Mouse (Mus musculus) mature B cell (primary cell): ENCODE data around the gene Ccdc92b.

Source experiments
- in situ Hi-C: fragments of 300-500 bp; cut with MboI; formaldehyde crosslinking; loops from 2 replicates; pipeline ENCODE4 v1.14.3; 2019

Gene Ccdc92b

GRCm38 (mm10) chr11:74653385-74653784 lies 34.0 kb downstream of the Ccdc92b start:
- in situ Hi-C loops, result no loop called here

GRCm38 (mm10) chr11:74655941-74656340 lies 36.5 kb downstream of the Ccdc92b start:
- in situ Hi-C loops, result no loop called here

- in situ Hi-C loops, result no loop called here
Measured at GRCm38 (mm10) chr11:74660336-74660735, 40.9 kb downstream of the Ccdc92b start.

- in situ Hi-C loops, result no loop called here
Measured at GRCm38 (mm10) chr11:74661641-74662040, 42.2 kb downstream of the Ccdc92b start.

- in situ Hi-C loops, result no loop called here
Measured at GRCm38 (mm10) chr11:74662221-74662620, 42.8 kb downstream of the Ccdc92b start.

- in situ Hi-C loops, result no loop called here
Measured at GRCm38 (mm10) chr11:74664279-74664678, 44.9 kb downstream of the Ccdc92b start.

GRCm38 (mm10) chr11:74664906-74665305 lies 45.5 kb downstream of the Ccdc92b start:
- in situ Hi-C loops, result no loop called here

- in situ Hi-C loops, result no loop called here
Measured at GRCm38 (mm10) chr11:74665631-74666283, 46.4 kb downstream of the Ccdc92b start.

- in situ Hi-C loops, result no loop called here
Measured at GRCm38 (mm10) chr11:74666284-74666652, 46.9 kb downstream of the Ccdc92b start.

GRCm38 (mm10) chr11:74666776-74667581 lies 47.6 kb downstream of the Ccdc92b start:
- in situ Hi-C loops, result no loop called here

- in situ Hi-C loops, result no loop called here
Measured at GRCm38 (mm10) chr11:74667582-74668010, 48.2 kb downstream of the Ccdc92b start.

GRCm38 (mm10) chr11:74668466-74668865 lies 49.1 kb downstream of the Ccdc92b start:
- in situ Hi-C loops, result no loop called here

- in situ Hi-C loops, result no loop called here
Measured at GRCm38 (mm10) chr11:74668971-74669370, 49.6 kb downstream of the Ccdc92b start.

- in situ Hi-C loops, result no loop called here
Measured at GRCm38 (mm10) chr11:74670151-74670550, 50.7 kb downstream of the Ccdc92b start.

- in situ Hi-C loops, result no loop called here
Measured at GRCm38 (mm10) chr11:74671013-74671412, 51.6 kb downstream of the Ccdc92b start.

GRCm38 (mm10) chr11:74671839-74672238 lies 52.4 kb downstream of the Ccdc92b start:
- in situ Hi-C loops, result no loop called here

GRCm38 (mm10) chr11:74672901-74673513 lies 53.6 kb downstream of the Ccdc92b start:
- in situ Hi-C loops, result no loop called here

- in situ Hi-C loops, result no loop called here
Measured at GRCm38 (mm10) chr11:74673561-74673960, 54.2 kb downstream of the Ccdc92b start.

GRCm38 (mm10) chr11:74674713-74675112 lies 55.3 kb downstream of the Ccdc92b start:
- in situ Hi-C loops, result no loop called here

GRCm38 (mm10) chr11:74675156-74675555 lies 55.8 kb downstream of the Ccdc92b start:
- in situ Hi-C loops, result no loop called here
